Mouse (Mus musculus): Measurements from ENCODE around the gene Dhx38.

Gene Dhx38

GRCm38 (mm10) chr8:109565498-109566333, at the start of gene Dhx38, which contains the start of gene Txnl4b:
TSS of gene Dhx38 (minus strand) at chr8:109565861.
TSS of gene Txnl4b (plus strand) at chr8:109565892.
- peak; percentile 100 for DNase-seq (ENCODE audit: low read depth)

GRCm38 (mm10) chr8:109614243-109615210, 48.9 kb upstream of the Dhx38 start, which contains the start of gene Pkd1l3:
TSS of gene Pkd1l3 (plus strand) at chr8:109614517.
- DNase-seq (ENCODE audit: low read depth), result no peak

DNA sequence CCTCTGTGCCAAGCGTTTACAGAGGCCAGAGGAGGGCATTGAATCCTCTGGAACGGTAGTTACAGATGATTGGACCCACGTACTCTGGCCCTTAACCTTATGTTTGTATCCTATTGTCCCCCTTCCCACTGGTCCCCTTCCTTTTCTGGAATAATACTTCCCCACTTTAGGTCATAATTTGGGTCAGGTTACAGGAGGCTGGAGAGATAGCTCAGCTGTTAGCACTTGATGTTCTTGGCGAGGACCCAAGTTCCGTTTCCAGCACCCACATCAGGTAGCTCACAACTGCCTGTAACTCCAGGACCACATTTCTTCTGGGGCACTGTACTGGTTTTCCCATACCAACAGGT, 43.5 kb upstream of the Dhx38 start:
- DNase-seq (ENCODE audit: low read depth), result no peak

DNA sequence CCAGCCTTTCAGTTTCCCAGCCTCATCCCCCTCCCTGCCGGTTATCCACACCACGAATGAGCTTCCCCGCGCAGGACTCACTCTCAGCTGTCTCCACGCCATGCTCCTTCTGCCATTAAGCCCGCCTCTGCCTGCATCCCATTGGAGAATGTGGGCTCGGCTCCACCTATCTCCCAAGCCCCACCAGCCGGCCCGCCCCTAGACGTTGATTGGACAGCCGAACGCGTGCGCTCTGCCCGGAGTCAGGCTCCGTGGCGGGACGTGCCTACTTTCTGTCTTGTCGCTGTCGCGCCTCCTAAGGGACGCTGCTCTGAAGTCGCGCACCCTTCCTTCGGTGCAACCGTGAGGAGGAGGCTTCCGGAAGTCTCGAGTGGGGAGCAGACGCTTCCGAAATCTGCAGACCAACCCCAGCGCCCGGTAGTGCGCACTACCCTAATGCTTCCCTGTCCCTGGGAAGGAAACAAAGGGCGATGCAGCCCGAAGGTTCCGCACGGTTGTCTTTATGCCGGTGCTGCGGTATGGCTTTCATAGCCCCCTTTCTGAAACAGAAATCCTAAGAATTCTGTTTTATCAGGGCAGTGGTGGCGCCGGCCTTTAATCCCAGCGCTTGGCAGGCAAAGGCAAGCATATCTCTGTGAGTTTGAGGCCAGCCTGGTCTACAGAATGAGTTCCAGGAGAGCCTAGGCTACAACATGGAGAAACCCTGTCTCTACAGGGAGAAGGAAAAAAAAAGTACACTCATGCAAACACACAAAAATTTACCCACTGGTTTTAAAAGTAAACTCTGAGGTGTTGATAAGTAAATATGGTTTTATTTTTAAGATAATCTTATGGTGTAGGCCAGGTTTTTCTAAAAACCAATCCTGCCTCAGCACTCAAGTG, 42.9 kb upstream of the Dhx38 start, which contains the start of gene Dhodh:
Dhodh (minus strand) TSS at position 403 of the 882 bp plus-strand sequence.
- DNase-seq (ENCODE audit: low read depth), result peak; percentile 89

GRCm38 (mm10) chr8:109607650-109608049, 42.0 kb upstream of the Dhx38 start:
- DNase-seq (ENCODE audit: low read depth), result no peak

DNA sequence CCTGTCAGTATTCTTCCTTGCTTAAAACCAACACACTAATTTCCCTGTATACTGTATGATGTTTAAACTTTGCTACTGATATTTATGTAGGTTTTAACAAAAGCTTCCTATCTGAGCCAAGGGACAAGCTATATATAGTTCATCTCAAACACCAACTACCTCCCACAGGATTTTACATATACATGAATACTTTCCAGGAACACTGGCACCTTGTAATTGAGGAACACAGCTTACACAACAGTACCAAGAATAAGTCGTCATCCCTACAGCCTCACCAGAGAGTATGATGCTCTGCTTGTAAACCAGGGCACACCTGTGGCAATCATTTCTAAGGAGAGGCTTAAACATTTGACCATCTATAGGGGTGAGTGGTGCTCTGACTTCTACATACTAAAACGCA, 41.1 kb upstream of the Dhx38 start:
- no peak for DNase-seq (ENCODE audit: low read depth)

GRCm38 (mm10) chr8:109595854-109596253, 30.2 kb upstream of the Dhx38 start:
- DNase-seq (ENCODE audit: low read depth), result no peak

- DNase-seq (ENCODE audit: low read depth), result no peak
Measured at GRCm38 (mm10) chr8:109593117-109593788, 27.6 kb upstream of the Dhx38 start.

- DNase-seq (ENCODE audit: low read depth), result no peak
Measured at GRCm38 (mm10) chr8:109592164-109592563, 26.5 kb upstream of the Dhx38 start.

- DNase-seq (ENCODE audit: low read depth), result no peak
Measured at GRCm38 (mm10) chr8:109591367-109591766, 25.7 kb upstream of the Dhx38 start.

GRCm38 (mm10) chr8:109590901-109591300, 25.2 kb upstream of the Dhx38 start:
- DNase-seq (ENCODE audit: low read depth), result no peak

DNA sequence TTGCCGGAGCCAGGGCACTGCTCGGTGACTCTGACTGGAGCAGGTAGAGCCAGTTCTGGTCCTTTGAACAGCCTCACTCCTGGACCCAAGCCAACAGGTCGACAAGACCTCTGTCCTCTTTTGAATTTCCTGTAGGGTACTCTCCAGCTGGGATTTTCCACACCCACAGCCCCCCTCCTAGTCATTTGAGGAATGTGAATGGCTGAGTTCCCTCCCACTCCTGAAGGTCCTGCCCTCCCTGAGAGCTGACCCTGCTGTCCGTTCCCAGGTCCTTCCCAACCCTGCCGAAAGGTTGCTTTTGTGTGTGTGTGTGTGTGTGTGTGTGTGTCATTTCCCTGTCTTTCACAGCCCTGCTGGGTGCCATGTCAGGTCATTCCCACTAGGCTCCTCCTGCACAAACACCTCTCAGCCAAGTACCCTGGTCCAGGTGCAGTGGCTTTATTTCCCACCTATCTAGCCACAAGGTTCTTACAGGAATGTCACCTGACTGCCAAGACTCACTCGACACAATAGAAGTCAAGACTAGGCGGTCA, 21.4 kb upstream of the Dhx38 start:
- DNase-seq (ENCODE audit: low read depth), result no peak

GRCm38 (mm10) chr8:109585652-109586051, 20.0 kb upstream of the Dhx38 start:
- DNase-seq (ENCODE audit: low read depth), result no peak

DNA sequence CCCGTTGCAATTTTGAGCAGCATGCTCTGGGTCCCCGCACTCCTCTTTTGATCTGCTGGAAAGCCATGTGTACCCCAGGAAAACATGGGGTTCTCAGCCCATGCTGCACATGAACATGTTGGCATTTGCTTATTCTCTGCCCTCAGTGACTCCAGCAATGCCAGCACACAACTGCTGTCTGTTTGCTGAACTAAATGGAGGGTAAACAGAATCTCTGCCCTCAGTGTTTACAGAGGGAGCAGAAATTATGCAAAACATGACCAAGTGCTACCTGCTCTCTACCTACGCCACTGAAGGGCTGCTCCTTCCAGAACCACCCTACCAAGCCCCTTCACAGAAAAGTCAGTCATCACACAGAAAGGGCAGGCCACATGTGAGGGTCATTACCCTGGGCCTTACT, 19.2 kb upstream of the Dhx38 start:
- no peak for DNase-seq (ENCODE audit: low read depth)

GRCm38 (mm10) chr8:109584293-109584692, 18.6 kb upstream of the Dhx38 start:
- DNase-seq (ENCODE audit: low read depth), result no peak

DNA sequence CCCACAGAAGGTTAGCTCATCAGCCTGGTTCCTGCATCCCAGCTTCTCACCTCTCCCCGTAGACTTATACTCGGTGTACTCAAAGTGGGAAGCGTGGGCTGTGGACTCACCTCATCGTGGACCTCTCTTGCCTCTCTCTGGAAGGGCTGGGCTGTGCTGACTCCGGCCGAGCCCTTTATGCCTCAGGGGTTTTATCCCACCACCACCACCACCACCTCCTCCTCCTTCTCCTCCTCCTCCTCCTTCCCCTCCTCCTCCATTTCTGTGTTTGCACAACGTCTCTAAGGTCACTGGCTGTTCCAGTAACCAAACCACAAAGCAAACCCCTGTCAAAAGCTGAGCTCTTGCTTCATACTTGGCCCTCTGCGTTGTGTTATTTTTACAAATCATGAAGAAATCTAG, 13.2 kb upstream of the Dhx38 start, which contains the start of gene Hp:
Hp (minus strand) TSS at position 273 of the 402 bp plus-strand sequence.
- no peak for DNase-seq (ENCODE audit: low read depth)

- DNase-seq (ENCODE audit: low read depth), result no peak
Measured at GRCm38 (mm10) chr8:109576311-109576710, 10.7 kb upstream of the Dhx38 start.

DNA sequence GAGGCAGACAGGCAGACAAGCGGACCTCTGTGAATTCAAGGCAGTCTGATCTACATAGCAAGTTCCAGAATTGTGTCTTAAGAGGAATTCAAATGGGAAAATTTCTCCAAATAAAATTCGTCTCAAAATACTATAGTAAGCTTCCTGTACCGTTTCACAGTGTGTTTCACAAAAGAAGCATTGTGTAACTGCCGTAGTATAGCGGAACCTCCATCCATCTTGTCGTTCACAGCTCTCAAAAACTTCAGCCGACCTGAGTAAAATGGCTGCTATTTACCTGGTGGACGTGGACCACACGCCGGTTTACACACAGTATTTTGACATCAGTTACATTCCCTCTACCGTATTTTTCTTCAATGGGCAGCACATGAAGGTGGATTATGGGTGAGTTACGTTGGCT, 5.5 kb upstream of the Dhx38 start:
- no peak for DNase-seq (ENCODE audit: low read depth)

GRCm38 (mm10) chr8:109564766-109565165, 895 bp downstream of the Dhx38 start:
- DNase-seq (ENCODE audit: low read depth), result no peak

DNA sequence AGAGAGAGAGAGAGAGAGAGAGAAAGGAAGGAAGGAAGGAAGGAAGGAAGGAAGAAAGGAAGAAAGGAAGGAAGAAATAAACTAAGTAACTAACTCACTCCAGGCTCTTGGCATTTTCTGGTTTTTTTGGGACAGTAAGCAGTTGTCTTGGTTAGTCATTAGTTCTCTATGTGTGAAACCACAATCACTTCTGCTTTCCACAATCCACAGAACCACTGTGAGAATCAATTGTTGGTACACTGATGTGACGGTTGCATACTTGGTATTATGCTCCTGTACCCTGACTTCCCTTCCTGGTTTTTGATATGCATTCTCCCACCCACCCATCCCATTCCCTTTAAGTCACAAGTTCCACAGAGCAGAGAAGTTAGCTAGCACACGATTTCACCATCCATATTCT, 1.8 kb downstream of the Dhx38 start:
- no peak for DNase-seq (ENCODE audit: low read depth)

GRCm38 (mm10) chr8:109551663-109552062, 14.0 kb downstream of the Dhx38 start:
- no peak for DNase-seq (ENCODE audit: low read depth)
